Mouse (Mus musculus): ENCODE data around the gene Nudt17. TPM values are rescaled to one million over a fixed set of nuclear protein-coding genes. Genes with fewer than 3 reads are reported as not detected.
A peak's percentile ranks its signal among the peaks of the same experiment; 100 is the strongest.
"Not testable (repeated sequence)": the region's sequence is repeated elsewhere in the genome, so short reads cannot be mapped to it uniquely, and the experiment has no call there.

Gene Nudt17
- 2.5 and 2.9 TPM in 2 replicates for polyA plus RNA-seq (2012; rRNA removed)

DNA sequence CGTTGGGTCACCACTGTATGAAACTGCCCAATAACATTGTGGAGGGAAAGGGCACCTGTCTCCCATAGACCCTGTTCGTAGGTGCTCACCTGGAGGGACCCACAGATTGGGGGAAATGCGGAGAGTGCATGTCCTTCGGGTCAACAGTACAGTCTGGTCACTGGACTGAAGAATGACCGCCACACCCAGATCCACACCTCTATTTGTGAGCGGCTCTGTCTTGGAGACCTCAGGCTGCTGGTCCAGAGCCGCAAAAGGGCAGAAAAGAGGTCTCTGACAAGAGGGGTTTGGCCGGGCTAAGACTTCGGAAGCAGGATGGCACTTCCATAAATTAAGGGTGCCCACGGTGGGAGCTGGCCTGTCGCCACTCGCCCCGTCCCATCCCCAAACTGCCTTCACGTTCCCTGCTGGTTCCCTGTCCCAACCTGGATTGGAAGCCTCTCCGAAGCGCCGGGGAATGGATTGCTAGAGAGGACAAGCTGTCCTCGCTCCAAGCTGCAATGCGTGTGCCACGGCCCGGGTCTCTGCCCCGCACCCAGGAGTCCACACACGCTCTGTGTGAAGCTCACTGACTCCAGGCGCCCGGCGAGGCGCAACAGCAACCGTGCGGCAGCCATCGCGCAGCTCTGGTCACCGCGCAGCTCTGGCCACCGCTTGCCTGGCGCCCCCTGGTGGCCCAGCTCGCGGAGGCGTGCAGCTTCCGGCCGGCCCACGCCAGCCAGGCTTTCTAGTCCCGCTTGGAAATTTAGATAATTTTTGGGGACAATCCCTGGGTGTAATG lies at the start of gene Nudt17:
Nudt17 (minus strand) TSS at position 660 of the 781 bp plus-strand sequence.
- peak; percentile 76 for DNase-seq (ENCODE audit: low spot score)

GRCm38 (mm10) chr3:96757691-96758090 lies 49.3 kb upstream of the Nudt17 start:
- DNase-seq (ENCODE audit: low spot score), result no peak

DNA sequence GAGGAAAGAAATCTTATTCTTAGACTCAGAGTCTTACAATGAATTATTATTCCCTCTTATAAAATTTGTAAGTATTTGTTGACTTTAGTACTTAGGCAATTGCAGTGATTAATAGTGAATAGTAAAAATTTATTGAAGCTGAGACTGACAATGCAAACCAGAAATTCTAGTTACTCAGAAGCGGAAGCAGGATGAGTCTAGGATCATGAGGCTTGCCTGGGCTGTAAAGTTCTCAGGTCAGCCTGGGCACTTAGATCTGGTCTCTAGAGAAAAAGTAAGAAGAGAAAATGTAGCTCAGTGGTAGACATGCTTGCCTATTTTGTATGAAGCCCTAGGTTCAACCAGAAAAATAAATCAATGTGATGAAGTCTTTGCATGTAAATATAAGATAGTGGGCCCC lies 47.6 kb upstream of the Nudt17 start:
- DNase-seq (ENCODE audit: low spot score), result no peak

- DNase-seq (ENCODE audit: low spot score), result no peak
Measured at GRCm38 (mm10) chr3:96746829-96747228, 38.5 kb upstream of the Nudt17 start.

- DNase-seq (ENCODE audit: low spot score), result no peak
Measured at GRCm38 (mm10) chr3:96744348-96744747, 36.0 kb upstream of the Nudt17 start.

DNA sequence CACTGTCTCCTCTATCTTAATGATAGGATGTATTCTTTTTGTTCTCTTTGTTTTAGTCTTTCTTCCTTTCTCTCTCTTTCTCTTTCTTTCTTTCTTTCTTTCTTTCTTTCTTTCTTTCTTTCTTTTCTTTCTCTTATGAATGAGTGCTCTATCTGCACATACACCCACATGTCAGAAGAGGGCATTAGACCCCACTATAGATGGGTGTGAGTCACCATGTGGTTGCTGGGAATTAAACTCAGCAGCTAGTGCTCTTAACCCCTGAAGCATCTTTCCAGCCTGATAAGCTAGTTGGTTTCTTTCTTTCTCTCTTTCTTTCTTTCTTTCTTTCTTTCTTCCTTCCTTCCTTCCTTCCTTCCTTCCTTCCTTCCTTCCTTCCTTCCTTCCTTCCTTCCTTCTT lies 31.9 kb upstream of the Nudt17 start:
- not testable (repeated sequence) for DNase-seq (ENCODE audit: low spot score)

GRCm38 (mm10) chr3:96737995-96738394 lies 29.6 kb upstream of the Nudt17 start:
- DNase-seq (ENCODE audit: low spot score), result no peak

DNA sequence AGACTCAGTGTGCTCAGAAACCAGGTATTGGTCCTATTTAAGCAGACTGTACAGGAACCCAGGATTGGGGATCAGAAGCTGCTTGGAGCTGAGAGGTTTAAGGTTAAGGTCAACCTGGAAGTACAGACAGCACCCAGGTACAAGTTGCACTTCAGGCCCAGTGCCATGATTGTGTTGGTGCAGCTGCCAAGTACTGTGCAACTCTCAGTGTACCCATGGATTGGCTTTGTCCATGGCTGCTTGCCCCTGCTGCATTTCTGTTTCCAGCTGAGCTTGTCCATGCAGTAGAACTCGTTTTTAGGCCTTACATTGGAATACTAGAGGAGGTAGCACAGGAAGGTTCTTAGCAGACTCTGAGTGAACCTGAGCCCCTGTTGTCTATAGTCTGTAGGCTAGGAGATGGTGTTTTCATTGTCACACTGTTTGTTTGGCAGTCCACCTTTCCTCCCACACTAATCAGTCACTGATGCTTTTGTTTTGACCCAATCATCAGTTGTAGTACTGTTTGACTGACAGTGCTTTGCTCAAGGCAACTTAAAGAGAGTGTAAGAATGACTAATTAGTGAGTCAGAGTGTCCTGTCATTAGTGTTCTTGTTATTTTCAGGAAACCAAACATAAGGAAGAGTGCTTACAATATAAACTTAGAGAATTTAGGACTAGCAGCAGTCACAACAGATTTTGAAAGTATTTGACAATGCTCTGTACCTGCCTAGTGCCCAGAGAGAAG lies 28.8 kb upstream of the Nudt17 start:
- DNase-seq (ENCODE audit: low spot score), result no peak

DNA sequence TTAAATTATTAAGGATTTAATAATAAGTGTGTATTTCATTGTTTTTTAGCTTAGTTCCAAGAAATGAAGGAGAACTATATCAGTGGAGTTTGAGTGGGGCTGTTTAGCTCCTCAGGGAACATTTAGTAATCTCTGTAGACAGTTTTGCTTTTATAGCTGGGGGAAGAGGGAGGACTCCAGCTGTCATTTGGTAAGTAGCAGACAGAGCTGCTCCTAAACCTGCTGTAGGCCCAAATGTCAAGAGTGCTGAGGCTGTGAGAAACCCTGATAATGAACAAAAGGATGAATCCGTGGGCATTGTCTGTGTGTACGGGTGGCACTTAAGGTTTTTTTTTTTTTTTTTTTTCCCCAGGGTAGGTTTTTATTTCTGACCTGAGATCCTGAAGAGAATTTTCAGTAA lies 26.8 kb upstream of the Nudt17 start:
- no peak for DNase-seq (ENCODE audit: low spot score)

DNA sequence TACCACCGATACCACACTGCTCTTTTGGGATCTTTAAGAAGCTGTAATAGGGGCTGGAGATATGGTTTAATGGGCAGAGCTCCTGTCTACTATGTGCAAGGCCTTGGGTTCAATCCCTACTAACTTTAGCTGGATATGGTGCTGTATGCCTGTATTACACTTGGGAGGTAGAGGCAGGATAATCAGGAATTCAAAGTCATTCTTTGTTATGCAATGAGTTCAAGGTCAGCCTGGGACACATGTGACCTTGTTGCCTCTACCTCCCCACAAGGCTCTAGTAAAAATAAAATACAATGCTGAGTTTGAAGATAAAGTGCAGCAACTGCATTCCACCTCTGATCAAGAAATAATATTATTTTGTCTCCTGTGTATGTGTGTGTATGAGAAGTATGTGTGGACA lies 25.6 kb upstream of the Nudt17 start:
- DNase-seq (ENCODE audit: low spot score), result no peak

DNA sequence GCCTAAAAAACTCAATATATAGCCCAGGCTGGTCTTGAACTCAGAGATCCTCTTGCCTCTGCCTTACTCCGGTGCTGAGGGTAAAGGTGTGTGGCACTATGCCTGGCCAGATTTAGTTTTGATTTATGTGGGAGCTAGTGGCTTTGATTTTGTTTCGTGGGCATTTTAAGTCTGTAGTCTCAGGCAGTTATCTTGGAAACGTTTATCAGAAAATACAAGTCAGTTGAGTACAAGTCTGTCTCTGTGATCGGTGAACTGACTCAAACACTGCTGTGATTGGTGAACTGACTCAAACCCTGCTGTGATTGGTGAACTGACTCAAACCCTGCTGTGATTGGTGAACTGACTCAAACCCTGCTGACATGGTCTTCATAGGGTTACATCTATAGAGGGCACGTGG lies 22.4 kb upstream of the Nudt17 start:
- no peak for DNase-seq (ENCODE audit: low spot score)

GRCm38 (mm10) chr3:96729403-96729784 lies 21.0 kb upstream of the Nudt17 start:
- no peak for DNase-seq (ENCODE audit: low spot score)

- DNase-seq (ENCODE audit: low spot score), result no peak
Measured at GRCm38 (mm10) chr3:96728634-96729402, 20.5 kb upstream of the Nudt17 start.

GRCm38 (mm10) chr3:96727828-96728633 lies 19.7 kb upstream of the Nudt17 start:
- no peak for DNase-seq (ENCODE audit: low spot score)

GRCm38 (mm10) chr3:96727343-96727827 lies 19.0 kb upstream of the Nudt17 start, which contains the start of the genes Polr3c and Rnf115:
Polr3c (minus strand) TSS chr3:96727628.
Rnf115 (plus strand) TSS chr3:96727664.
- peak; percentile 98 for DNase-seq (ENCODE audit: low spot score)

DNA sequence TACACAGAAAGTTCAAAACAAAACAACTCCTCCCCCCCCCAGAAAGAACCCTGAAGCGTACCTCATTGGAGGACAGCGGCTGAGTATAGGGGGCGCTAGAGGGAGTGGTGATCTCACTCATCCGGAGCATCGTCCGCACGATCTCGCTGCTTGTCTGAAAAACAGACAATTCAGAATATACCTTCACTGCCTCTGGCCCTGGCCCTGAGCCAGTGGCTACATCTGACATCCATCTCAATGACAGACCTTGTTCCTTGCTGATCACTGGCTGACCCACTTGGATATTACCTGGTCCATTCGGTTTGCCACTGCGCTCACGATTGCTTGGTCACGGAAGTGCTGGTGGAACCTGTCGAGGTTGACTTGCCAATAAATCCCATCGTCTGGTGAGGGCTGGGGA lies 10.8 kb upstream of the Nudt17 start:
- DNase-seq (ENCODE audit: low spot score), result no peak

DNA sequence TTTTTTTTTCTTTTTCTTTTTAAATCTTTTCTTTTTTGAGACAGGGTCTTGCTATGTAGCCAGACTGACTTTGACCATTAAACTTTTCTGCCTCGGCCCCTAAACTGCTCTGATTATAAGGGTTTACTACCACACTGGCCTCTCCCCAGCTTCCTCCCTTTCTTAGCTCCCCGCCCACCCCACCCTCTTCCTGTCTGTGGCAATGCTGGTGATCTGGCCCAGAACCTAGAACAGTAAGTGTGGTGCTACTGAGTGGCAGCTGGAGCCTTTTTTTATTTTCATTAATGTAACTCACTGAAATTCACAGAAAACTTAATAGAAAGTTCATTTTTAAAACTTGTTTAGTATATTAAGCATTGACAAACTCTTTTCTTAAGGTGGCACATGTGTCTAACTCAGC lies 7.5 kb upstream of the Nudt17 start:
- DNase-seq (ENCODE audit: low spot score), result no peak

DNA sequence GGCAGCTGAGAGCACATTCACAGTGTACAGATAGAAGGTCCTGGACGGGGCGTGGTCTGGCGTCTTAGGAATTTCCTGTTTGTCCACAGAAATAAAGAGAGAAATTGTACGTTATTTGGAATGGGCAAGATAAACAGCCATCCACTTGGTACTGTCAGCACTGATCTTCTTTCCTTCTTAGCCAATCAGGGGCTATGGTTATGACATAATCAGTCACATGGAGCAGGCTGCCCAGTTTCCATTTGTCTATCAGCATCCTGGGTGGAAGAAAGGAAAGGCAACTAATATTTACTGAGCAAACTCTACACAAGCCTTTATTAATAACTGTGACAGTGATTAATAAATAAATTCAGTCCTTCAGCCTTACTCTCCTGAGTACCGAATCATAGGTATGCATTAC lies 5.9 kb upstream of the Nudt17 start:
- no peak for DNase-seq (ENCODE audit: low spot score)

- DNase-seq (ENCODE audit: low spot score), result no peak
Measured at GRCm38 (mm10) chr3:96708684-96709064, 312 bp upstream of the Nudt17 start.

- no peak for DNase-seq (ENCODE audit: low spot score)
Measured at GRCm38 (mm10) chr3:96706984-96707383, 1.4 kb downstream of the Nudt17 start.

- DNase-seq (ENCODE audit: low spot score), result no peak
Measured at GRCm38 (mm10) chr3:96706217-96706616, 2.1 kb downstream of the Nudt17 start.
